Mouse (Mus musculus): Measurements from ENCODE around the gene Ormdl3. TPM values are rescaled to one million over a fixed set of nuclear protein-coding genes. Genes with fewer than 3 reads are reported as not detected.
A peak's percentile ranks its signal among the peaks of the same experiment; 100 is the strongest.
"Not testable (repeated sequence)": the region's sequence is repeated elsewhere in the genome, so short reads cannot be mapped to it uniquely, and the experiment has no call there.

The Ormdl3 gene
- polyA plus RNA-seq (2015; fragmentation: Nextera tagmentation; extraction: Ambion mirVana) = 59.4 and 61.1 TPM in 2 replicates

DNA sequence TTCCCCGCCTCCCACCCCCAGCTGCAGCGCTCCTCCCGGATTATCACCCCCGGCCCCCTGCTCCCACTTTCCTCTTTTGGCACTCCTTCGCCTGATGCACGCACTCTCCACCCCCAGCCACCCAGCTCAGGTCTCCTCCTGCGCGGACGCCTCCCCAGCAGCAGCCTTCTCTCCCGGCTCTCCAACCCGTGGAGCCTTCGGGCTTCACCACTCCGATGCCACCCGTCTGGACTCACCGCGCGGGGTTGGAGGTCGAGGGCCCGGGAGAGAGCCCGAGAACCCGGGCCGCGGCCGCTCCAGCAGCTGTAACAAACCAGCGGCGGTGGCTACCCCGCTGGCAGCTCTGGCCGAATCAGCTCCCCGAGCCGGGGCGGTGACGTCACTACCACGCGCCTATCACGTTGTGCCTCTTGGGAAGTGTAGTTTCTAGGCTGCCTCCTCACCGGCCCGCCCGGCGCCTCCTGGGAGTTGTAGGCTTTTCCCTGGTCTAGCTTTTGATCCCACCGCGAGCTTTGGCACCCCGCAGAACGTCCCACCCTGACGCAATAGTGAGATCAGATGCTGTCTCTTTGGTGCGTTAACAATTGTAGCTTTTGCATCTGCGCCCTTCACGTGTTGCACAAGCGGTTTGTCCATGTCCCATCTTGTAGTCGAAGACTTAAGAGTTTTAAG is at the start of gene Ormdl3:
Ormdl3 (minus strand) TSS at position 477 of the 672 bp plus-strand sequence.
- peak within 1 kb of the TSS; percentile 87 for H3K9ac ChIP-seq
- peaks cover 55% of the 10 kb centered on the region for H3K4me1 ChIP-seq
- ATAC-seq (replicated peaks; ENCODE audit: low FRiP score) = peak; percentile 95
- peaks cover 16% of the 10 kb centered on the region for H3K36me3 ChIP-seq
- peak within 1 kb of the TSS; percentile 87 for H3K27ac ChIP-seq
- peak within 1 kb of the TSS; percentile 86 for H3K4me3 ChIP-seq (replicated peaks)
- peaks cover 12% of the 10 kb centered on the region for H3K27me3 ChIP-seq
- peak within 1 kb of the TSS; percentile 80 for H3K4me2 ChIP-seq
- H3K9me3 ChIP-seq (replicated peaks) = no peaks in the 10 kb centered on the region
- WGBS = under 1% methylated on average over 49 of the region's 49 CpGs

DNA sequence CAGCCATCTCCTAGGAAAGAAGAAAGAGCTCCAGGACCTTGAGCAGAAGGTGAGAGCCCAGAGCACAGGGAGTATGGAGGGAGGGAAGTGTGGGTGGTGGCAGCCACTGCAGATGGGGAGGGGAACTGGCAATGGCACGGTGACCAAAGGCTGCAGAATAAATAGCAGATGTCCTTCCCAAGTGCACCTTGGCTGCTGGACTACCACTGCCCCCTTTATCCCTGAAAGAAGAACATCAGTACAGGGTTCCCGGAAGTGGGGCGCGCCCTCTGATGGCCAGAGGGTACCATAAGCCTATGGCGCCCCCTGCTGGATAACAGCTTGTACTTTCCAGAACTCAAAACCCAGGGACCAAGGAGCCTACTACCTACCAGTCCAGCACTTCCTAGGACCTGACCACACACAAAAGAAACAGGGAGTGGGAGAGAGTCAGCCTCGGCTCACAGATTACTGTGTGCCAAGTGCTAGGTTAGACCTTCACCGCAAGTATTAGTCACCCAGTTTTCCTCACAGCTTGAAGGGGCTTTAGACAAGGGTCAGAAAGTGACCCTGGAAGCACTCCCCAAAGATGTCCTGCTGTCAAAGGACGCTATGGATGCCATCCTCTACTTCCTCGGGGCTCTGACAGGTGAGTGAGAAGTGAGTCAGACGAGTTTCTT is 48.3 kb upstream of the Ormdl3 start:
- not testable (repeated sequence) for H3K4me1 ChIP-seq; H3K4me3 ChIP-seq (replicated peaks); H3K4me2 ChIP-seq; H3K9ac ChIP-seq; ATAC-seq (replicated peaks; ENCODE audit: low FRiP score); H3K27ac ChIP-seq; H3K9me3 ChIP-seq (replicated peaks); H3K36me3 ChIP-seq
- peaks cover 13% of the 10 kb centered on the region for H3K27me3 ChIP-seq
- 38% methylated on average over 10 of the region's 10 CpGs for WGBS

- WGBS = 87% methylated on average over 5 of the region's 5 CpGs
- H3K4me3 ChIP-seq (replicated peaks) = no peak overlapping the region
- no peaks in the 10 kb centered on the region for H3K36me3 ChIP-seq
- no peak overlapping the region for H3K4me2 ChIP-seq
- H3K4me1 ChIP-seq = no peaks in the 10 kb centered on the region
- no peak overlapping the region for H3K27ac ChIP-seq
- H3K27me3 ChIP-seq = peaks cover 13% of the 10 kb centered on the region
- no peak for ATAC-seq (replicated peaks; ENCODE audit: low FRiP score)
- no peak overlapping the region for H3K9ac ChIP-seq
- no peaks in the 10 kb centered on the region for H3K9me3 ChIP-seq (replicated peaks)
Observed at GRCm38 (mm10) chr11:98630646-98631045, 43.5 kb upstream of the Ormdl3 start.

DNA sequence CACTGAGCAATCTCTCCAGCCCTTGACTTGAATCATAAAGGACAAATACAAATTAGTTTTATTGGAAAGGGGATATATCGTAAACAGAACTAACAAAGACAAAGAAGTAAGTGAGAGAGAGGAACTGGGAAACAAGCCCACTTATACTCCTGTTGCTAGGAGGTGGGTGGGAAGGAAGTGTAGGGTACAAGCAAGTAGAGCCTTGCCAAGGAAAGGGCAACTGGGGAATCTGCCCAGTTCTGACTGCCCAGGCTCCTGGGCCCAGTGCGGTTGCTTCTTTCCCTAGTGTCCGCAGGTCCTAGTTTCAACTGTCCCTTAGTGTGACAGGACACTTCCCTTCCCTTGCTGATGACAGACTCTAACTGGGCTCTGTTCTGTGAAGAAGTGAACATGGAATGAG is 41.5 kb upstream of the Ormdl3 start:
- Histone ChIP-seq H3K4me1 (no peaks in the 10 kb centered on the region), H3K27me3 (peaks cover 13% of the 10 kb centered on the region), H3K9me3 (replicated peaks) (no peaks in the 10 kb centered on the region), H3K9ac (no peak overlapping the region), H3K36me3 (no peaks in the 10 kb centered on the region), H3K27ac (no peak overlapping the region), H3K4me2 (no peak overlapping the region), H3K4me3 (replicated peaks) (no peak overlapping the region)
- whole genome bisulfite sequencing = 98% methylated on average over 3 of the region's 3 CpGs
- ATAC-seq (replicated peaks; ENCODE audit: low FRiP score) = no peak

GRCm38 (mm10) chr11:98625611-98626410 is 38.6 kb upstream of the Ormdl3 start, which contains the start of the genes Gm12355 and Gsdma3:
Gm12355 (minus strand) TSS chr11:98625661.
Gsdma3 (plus strand) TSS chr11:98626360.
- no peaks in the 10 kb centered on the region for H3K27me3 ChIP-seq
- no peaks in the 10 kb centered on the region for H3K4me1 ChIP-seq
- no peaks in the 10 kb centered on the region for H3K9me3 ChIP-seq (replicated peaks)
- H3K4me3 ChIP-seq (replicated peaks) = no peak within 1 kb of the TSS
- no peak within 1 kb of the TSS for H3K9ac ChIP-seq
- H3K27ac ChIP-seq = no peak within 1 kb of the TSS
- 87% methylated on average over 10 of the region's 10 CpGs for WGBS
- ATAC-seq (replicated peaks; ENCODE audit: low FRiP score) = no peak
- H3K4me2 ChIP-seq = no peak within 1 kb of the TSS
- H3K36me3 ChIP-seq = no peaks in the 10 kb centered on the region

DNA sequence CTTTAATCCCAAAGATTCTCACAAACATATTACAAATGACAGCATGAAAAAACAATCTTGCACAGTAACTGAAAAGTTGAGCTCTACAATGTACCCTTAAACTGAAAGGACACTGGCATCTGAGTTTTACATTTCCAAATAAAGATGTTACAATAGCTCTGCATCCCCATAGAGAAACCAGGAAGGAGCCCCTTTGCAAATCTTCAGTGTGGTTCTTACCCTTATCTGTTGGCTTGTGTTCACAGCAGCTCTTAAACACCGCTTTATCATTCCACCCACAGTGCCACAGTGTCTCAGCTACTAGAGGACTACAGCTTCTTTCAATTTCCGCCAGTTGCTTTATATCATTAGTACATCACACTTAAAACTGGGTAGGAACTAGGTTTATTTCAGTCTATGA is 37.2 kb upstream of the Ormdl3 start:
- H3K27ac ChIP-seq; H3K36me3 ChIP-seq; H3K9me3 ChIP-seq (replicated peaks); H3K27me3 ChIP-seq; H3K9ac ChIP-seq; ATAC-seq (replicated peaks; ENCODE audit: low FRiP score); H3K4me2 ChIP-seq; H3K4me3 ChIP-seq (replicated peaks); H3K4me1 ChIP-seq: not testable (repeated sequence)
- WGBS = 95% methylated on average over 2 of the region's 2 CpGs

DNA sequence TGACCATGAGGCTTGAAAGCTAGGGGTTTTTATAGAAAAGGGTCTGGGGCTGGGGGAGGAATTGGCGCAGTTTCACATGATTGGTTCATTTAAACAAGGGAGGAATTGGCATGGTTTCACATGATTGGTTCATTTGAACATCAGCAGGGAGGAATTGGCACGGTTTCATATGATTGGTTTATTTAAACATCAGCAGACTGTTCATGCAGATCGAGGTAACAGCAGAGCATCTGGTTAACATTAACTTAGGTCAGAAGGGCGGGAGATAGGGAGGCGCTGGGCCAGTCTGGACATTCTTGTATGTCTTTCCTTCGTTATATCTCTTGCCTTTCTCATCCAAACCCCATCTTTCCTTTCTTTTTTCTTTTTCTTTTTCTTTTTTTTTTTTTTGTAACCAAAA is 36.8 kb upstream of the Ormdl3 start:
- not testable (repeated sequence) for H3K27me3 ChIP-seq; H3K4me3 ChIP-seq (replicated peaks); H3K9me3 ChIP-seq (replicated peaks); H3K9ac ChIP-seq; ATAC-seq (replicated peaks; ENCODE audit: low FRiP score); H3K27ac ChIP-seq; H3K4me1 ChIP-seq; H3K36me3 ChIP-seq; H3K4me2 ChIP-seq
- 75% methylated on average over 6 of the region's 6 CpGs for WGBS

- Histone ChIP-seq H3K9ac (no peak overlapping the region), H3K4me3 (replicated peaks) (no peak overlapping the region), H3K27me3 (no peaks in the 10 kb centered on the region), H3K36me3 (no peaks in the 10 kb centered on the region), H3K4me1 (no peaks in the 10 kb centered on the region), H3K9me3 (replicated peaks) (no peaks in the 10 kb centered on the region), H3K4me2 (no peak overlapping the region), H3K27ac (no peak overlapping the region)
- no peak for ATAC-seq (replicated peaks; ENCODE audit: low FRiP score)
- WGBS = 91% methylated on average over 13 of the region's 13 CpGs
Observed at GRCm38 (mm10) chr11:98620791-98621190, 33.6 kb upstream of the Ormdl3 start.

DNA sequence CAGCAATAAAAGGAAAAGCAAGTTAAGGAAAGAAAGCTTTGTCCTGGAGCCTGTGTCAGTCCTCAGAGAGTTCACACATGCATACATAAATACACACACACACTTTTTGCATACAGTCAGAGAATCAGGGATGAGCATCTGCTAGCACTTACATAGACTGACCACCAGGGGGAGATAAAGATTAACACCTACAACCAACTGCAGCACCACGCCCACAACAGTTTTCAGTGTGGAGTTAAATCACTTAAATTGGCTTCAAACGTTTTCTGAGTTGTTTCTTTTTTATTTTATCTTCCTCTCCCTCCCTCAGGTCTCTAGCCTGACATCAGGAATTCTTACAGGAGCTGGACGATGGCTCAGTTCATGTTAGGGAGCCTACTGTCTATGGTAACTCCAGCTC is 19.6 kb upstream of the Ormdl3 start:
- H3K4me1 ChIP-seq = peaks cover 8% of the 10 kb centered on the region
- H3K27me3 ChIP-seq = peaks cover 25% of the 10 kb centered on the region
- ATAC-seq (replicated peaks; ENCODE audit: low FRiP score) = no peak
- no peak overlapping the region for H3K4me2 ChIP-seq
- H3K9me3 ChIP-seq (replicated peaks) = no peaks in the 10 kb centered on the region
- H3K27ac ChIP-seq = no peak overlapping the region
- H3K9ac ChIP-seq = no peak overlapping the region
- no peak overlapping the region for H3K4me3 ChIP-seq (replicated peaks)
- WGBS = 6% methylated on average over 3 of the region's 3 CpGs
- no peaks in the 10 kb centered on the region for H3K36me3 ChIP-seq

GRCm38 (mm10) chr11:98604911-98605310 is 17.7 kb upstream of the Ormdl3 start:
- H3K27ac ChIP-seq; H3K9me3 ChIP-seq (replicated peaks); ATAC-seq (replicated peaks; ENCODE audit: low FRiP score); H3K4me3 ChIP-seq (replicated peaks); H3K36me3 ChIP-seq; H3K4me2 ChIP-seq; H3K9ac ChIP-seq: not testable (repeated sequence)
- 66% methylated on average over 6 of the region's 6 CpGs for WGBS
- Histone ChIP-seq H3K27me3 (peaks cover 43% of the 10 kb centered on the region), H3K4me1 (peaks cover 12% of the 10 kb centered on the region)

GRCm38 (mm10) chr11:98603953-98604352 is 16.8 kb upstream of the Ormdl3 start:
- H3K9me3 ChIP-seq (replicated peaks) = no peaks in the 10 kb centered on the region
- peaks cover 48% of the 10 kb centered on the region for H3K27me3 ChIP-seq
- H3K4me3 ChIP-seq (replicated peaks) = no peak overlapping the region
- 81% methylated on average over 2 of the region's 2 CpGs for WGBS
- no peak overlapping the region for H3K4me2 ChIP-seq
- peaks cover 17% of the 10 kb centered on the region for H3K4me1 ChIP-seq
- no peak overlapping the region for H3K9ac ChIP-seq
- no peak overlapping the region for H3K27ac ChIP-seq
- no peaks in the 10 kb centered on the region for H3K36me3 ChIP-seq
- no peak for ATAC-seq (replicated peaks; ENCODE audit: low FRiP score)

- Histone ChIP-seq H3K9me3 (replicated peaks) (no peaks in the 10 kb centered on the region), H3K4me1 (peaks cover 18% of the 10 kb centered on the region), H3K36me3 (no peaks in the 10 kb centered on the region), H3K9ac (no peak overlapping the region), H3K27me3 (peaks cover 59% of the 10 kb centered on the region), H3K27ac (no peak overlapping the region), H3K4me2 (peak overlapping the region; percentile 64), H3K4me3 (replicated peaks) (peak overlapping the region; percentile 45)
- ATAC-seq (replicated peaks; ENCODE audit: low FRiP score) = peak; percentile 64; the same call in 1 of the 2 replicates
- WGBS = 2% methylated on average over 20 of the region's 20 CpGs
Observed at GRCm38 (mm10) chr11:98602090-98602690, 15.0 kb upstream of the Ormdl3 start.

Data from kidney, embryonic 15.5 days (tissue).